Mouse (Mus musculus) neural tube, embryonic 13.5 days (tissue): ENCODE results near the gene Zfp385b. TPM values are rescaled to one million over a fixed set of nuclear protein-coding genes. Genes with fewer than 3 reads are reported as not detected.

Experiments used
- ATAC-seq: fragments of 200-750 bp; cut with Nextera tagmentation; 2 replicates; pipeline ENCODE4 v1.8.0; 2017; ENCODE audit warnings: low read depth, mild to moderate bottlenecking, moderate TSS enrichment, moderate library complexity
- H3K27ac ChIP-seq: fragments of 300-500 bp; sonication (generic); replicated peaks from 2 replicates; pipeline ENCODE4 v1.5.1; 2015; ENCODE audit warnings: moderate library complexity, mild to moderate bottlenecking, inconsistent platforms
- H3K27me3 ChIP-seq: fragments of 300-500 bp; sonication (generic); 2 replicates; pipeline ENCODE4 v1.6.1; 2015; ENCODE audit warnings: mild to moderate bottlenecking, inconsistent platforms
- H3K36me3 ChIP-seq: fragments of 300-500 bp; sonication (generic); 2 replicates; pipeline ENCODE4 v1.6.1; 2015; ENCODE audit warnings: mild to moderate bottlenecking, inconsistent platforms
- H3K4me1 ChIP-seq: fragments of 300-500 bp; sonication (generic); replicated peaks from 2 replicates; pipeline ENCODE4 v1.6.1; 2015; ENCODE audit warnings: inconsistent platforms
- H3K4me2 ChIP-seq: fragments of 300-500 bp; sonication (generic); 2 replicates; pipeline ENCODE4 v1.6.1; 2015; ENCODE audit warnings: inconsistent platforms, mild to moderate bottlenecking, moderate library complexity
- H3K4me3 ChIP-seq: fragments of 300-500 bp; sonication (generic); 2 replicates; pipeline ENCODE4 v1.5.1; 2015; ENCODE audit warnings: mild to moderate bottlenecking, inconsistent platforms
- H3K9ac ChIP-seq: fragments of 300-500 bp; sonication (generic); 2 replicates; pipeline ENCODE4 v1.6.1; 2015; ENCODE audit warnings: moderate library complexity, mild to moderate bottlenecking, inconsistent platforms
- H3K9me3 ChIP-seq: fragments of 300-500 bp; sonication (generic); 2 replicates; pipeline ENCODE4 v1.6.1; 2016; ENCODE audit warnings: inconsistent platforms
- WGBS: fragments of 180-500 bp; shearing (Covaris S2); methylation state at CpG from one replicate; pipeline ENCODE4 v1.1.7; 2015; 5-methylcytosine and 5-hydroxymethylcytosine counted together
- polyA plus RNA-seq: library from polyadenylated mRNA; unstranded; fragments of >200 nt; fragmentation: Nextera tagmentation; extraction: Ambion mirVana; gene quantifications from 2 replicates; pipeline ENCODE4 v1.2.1, GENCODE M21; 2015

Zfp385b gene
- polyA plus RNA-seq, 1 experiment from 2014 or later = 7.7 TPM

DNA sequence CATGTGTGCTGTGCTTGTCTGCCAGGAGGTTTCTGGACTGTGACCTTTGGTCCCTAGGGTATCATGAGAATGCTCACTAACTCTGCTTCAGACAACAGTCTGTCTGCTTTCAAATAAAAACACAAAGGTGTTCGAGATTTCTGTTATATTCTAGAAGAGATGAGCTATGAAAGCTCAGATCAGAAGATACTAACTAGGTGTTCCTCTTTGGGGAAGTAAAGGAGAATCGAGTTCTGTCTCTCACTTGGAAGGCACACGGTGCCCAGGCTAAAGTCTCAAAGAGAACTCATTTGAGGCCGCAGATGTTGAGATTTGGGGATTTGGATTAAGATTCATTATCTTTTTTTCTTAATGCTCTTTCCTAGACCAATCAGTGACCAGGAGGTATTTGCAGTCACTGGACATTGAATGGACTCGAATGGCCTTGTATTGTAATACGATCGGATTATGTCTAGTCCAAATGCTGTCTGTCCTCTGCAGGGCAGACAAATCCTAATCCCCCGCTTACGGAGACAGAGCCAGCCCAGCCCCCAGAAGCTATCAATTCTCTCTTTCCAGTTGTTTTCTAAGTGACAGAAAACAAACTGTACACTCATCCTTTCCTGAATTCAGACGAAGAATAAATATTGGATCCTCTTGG, 42.3 kb downstream of the Zfp385b start:
- H3K4me2 ChIP-seq = no peak overlapping the region
- WGBS = 65% methylated on average over 10 of the region's 10 CpGs
- H3K9me3 ChIP-seq = no peaks in the 10 kb centered on the region
- H3K4me1 ChIP-seq = 0 out of 2 replicates have a peak, but pooled peaks cover 7% of the 10 kb centered on the region
- H3K36me3 ChIP-seq = no peaks in the 10 kb centered on the region
- no peak overlapping the region for H3K27ac ChIP-seq
- no peak overlapping the region for H3K9ac ChIP-seq
- no peak for ATAC-seq
- no peak overlapping the region for H3K4me3 ChIP-seq
- H3K27me3 ChIP-seq = no peaks in the 10 kb centered on the region

DNA sequence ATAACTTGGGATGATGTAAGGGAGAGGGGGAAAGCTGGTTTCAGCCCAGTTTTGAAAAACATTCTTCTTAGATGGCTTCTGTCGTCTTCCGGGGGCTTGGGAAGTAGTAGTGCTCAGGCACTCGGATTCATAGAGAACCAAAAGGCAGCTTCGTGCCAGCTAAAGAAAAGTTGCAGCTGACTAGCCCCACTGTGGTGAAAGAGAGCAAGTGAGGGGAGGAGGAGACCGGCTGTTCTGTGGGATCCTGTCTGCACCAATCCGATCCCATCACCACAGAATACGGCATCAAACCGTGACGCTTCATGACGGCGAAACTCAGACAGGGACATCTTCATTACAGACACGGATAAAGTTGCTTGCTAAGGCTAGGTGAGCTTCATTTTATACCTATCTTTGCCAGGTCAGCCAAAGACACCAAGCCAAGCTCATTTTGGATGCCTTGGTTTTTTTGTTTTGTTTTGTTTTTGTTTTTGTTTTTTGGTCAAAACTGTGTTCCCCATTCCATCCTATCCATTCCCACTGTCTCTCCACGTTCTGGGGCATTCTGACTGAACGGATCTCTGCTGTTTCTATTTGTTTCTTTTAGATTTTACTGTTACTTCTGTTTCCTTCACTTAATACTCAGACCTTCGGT, 44.1 kb downstream of the Zfp385b start:
- no peak overlapping the region for H3K9ac ChIP-seq
- no peak for ATAC-seq
- 0 out of 2 replicates have a peak, but pooled peaks cover 7% of the 10 kb centered on the region for H3K4me1 ChIP-seq
- no peak overlapping the region for H3K4me2 ChIP-seq
- H3K9me3 ChIP-seq = no peaks in the 10 kb centered on the region
- H3K4me3 ChIP-seq = no peak overlapping the region
- no peaks in the 10 kb centered on the region for H3K36me3 ChIP-seq
- H3K27me3 ChIP-seq = no peaks in the 10 kb centered on the region
- WGBS = 73% methylated on average over 15 of the region's 15 CpGs
- no peak overlapping the region for H3K27ac ChIP-seq

DNA sequence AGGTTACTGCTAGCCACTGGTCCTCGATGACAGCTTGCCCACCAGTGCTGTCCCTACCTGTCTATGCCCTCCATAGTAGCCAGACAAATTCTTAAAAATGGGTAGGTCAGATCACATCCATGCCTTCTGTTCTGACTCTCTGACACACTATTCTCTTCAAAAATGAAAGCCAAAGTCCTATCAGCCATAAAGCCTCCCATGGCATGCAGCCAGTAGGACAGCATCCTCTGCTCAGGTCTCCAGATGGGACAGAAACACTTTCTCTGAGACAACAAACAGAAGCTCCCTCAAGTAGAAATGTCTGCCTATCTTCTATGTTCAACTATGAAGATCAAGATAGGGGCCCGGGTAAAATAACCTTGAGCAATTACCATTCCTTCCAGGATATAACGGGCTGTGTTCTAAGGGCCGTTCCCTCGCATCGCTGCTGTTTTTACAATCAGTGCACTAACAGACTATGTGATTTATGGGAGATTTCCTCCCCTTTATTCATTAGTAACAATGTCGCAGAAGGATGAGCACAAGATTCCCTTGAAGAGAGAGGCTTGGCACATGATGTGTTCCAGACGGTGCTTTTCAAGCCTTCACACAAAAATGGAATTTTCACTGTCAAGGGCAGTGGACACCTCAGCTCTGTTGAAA, 49.3 kb downstream of the Zfp385b start:
- H3K9ac ChIP-seq = no peak overlapping the region
- H3K27me3 ChIP-seq = no peaks in the 10 kb centered on the region
- 55% methylated on average over 8 of the region's 8 CpGs for WGBS
- H3K27ac ChIP-seq = no peak overlapping the region
- no peaks in the 10 kb centered on the region for H3K36me3 ChIP-seq
- H3K4me2 ChIP-seq = no peak overlapping the region
- H3K4me3 ChIP-seq = no peak overlapping the region
- H3K4me1 ChIP-seq = peaks cover 10% of the 10 kb centered on the region; the same call in 1 of the 2 replicates
- no peaks in the 10 kb centered on the region for H3K9me3 ChIP-seq
- no peak for ATAC-seq

DNA sequence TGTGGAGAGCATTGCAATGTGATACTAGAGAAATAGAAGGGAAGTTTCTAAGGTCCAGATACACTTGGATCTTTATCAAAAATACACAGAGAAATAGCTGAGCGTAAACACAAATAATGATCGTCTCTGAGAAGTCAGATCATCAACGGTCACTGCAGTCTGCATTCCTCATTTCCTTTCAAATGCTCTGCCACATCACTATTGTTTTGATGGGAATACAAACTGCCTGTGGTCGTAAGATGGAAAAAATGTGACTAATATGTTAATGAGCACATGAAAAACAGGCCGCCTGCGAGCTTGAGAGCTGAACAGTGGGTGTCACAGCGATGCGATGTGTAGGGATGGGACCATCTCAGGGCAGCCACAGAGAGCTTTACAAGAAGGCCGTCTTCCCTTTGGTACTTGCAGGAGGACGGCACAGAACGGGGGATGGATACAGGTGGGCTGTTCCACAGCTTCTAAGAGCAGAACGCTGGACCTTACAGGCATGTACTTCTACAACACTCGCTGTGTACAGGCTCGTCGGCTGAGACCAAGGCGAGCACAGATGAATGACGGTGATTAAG, 51.0 kb downstream of the Zfp385b start:
- Histone ChIP-seq H3K4me3 (no peak overlapping the region), H3K9ac (no peak overlapping the region), H3K27me3 (no peaks in the 10 kb centered on the region), H3K27ac (no peak overlapping the region), H3K4me2 (no peak overlapping the region), H3K36me3 (no peaks in the 10 kb centered on the region), H3K4me1 (peaks cover 10% of the 10 kb centered on the region; the same call in 1 of the 2 replicates), H3K9me3 (no peaks in the 10 kb centered on the region)
- 62% methylated on average over 17 of the region's 17 CpGs for WGBS
- no peak for ATAC-seq

DNA sequence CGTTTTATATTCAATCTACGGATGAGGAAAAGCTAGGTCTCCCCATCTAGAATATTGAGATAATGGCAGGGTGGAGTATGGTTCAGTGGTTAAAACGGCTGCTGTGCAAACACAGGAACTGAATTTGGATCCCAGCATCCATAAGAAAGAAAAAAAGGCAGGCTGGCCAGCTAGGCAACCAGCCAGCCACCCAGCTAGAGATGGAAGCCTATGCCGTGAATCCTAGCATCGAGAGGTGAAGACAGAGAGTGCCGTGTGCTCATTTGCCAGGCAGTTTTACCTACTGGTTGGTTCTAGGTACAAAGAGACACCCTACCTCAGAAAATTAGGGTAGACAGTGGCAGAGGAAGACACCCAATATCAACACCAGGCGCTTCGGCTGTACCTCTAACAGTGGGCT, 57.5 kb downstream of the Zfp385b start:
- Histone ChIP-seq H3K9ac (no peak overlapping the region), H3K27ac (no peak overlapping the region), H3K4me1 (no peaks in the 10 kb centered on the region), H3K27me3 (no peaks in the 10 kb centered on the region), H3K4me2 (no peak overlapping the region), H3K9me3 (no peaks in the 10 kb centered on the region), H3K36me3 (no peaks in the 10 kb centered on the region), H3K4me3 (no peak overlapping the region)
- no peak for ATAC-seq
- WGBS = 91% methylated on average over 8 of the region's 8 CpGs

DNA sequence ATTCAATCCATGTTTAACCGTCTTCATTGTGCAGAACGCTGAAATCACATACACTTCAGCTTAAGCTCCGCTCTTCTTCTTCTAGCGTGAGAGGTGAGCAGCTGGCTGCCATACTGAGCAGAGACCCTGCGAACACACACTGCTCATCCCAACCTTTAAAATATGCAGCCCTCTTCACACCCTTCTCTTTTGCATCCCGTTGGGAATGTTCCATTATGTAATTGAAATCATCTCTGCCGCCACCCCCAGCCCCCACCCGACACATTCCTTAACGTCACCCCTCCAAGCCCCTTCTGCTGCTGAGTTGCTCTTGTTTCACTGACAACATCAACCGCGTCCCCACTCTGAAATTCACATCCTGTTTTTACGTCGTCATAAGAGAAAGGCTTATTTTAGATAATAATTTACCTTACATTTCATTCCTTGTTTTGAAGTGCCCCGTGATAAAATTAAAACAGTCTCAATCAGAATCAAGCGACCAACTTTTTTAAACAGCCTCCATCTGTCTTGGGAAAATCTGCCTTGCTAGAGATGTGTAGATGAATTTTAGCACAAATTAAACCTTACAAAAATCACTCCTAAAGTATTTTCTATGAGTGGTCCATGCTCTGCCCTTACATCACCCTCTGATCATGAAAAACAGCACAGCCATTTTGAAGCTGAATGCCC, 60.9 kb downstream of the Zfp385b start:
- H3K4me3 ChIP-seq = no peak overlapping the region
- no peak overlapping the region for H3K9ac ChIP-seq
- H3K27me3 ChIP-seq = no peaks in the 10 kb centered on the region
- H3K27ac ChIP-seq = no peak overlapping the region
- H3K36me3 ChIP-seq = no peaks in the 10 kb centered on the region
- no peaks in the 10 kb centered on the region for H3K4me1 ChIP-seq
- H3K9me3 ChIP-seq = no peaks in the 10 kb centered on the region
- H3K4me2 ChIP-seq = no peak overlapping the region
- ATAC-seq = no peak
- 77% methylated on average over 15 of the region's 15 CpGs for WGBS

DNA sequence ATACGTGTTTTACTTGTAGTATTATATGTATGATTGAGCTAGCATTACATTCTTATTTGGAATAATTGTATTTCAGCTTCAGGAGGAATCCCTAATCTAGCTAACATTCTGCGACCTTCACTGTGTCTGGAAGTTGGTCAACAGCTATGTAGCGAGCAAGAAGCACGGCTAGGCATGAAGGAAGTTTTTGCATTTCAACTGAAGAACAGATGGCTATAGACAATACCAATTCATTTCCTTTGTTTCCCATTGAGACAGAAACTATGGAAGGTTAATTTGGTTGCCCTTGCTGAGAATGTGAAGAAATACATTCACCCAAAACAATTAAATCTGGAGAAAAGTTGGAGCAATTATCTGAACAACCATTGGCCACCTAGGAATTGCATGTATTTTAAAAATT, 66.9 kb downstream of the Zfp385b start:
- Histone ChIP-seq H3K4me2 (no peak overlapping the region), H3K9ac (no peak overlapping the region), H3K9me3 (no peaks in the 10 kb centered on the region), H3K27ac (no peak overlapping the region), H3K4me3 (no peak overlapping the region), H3K36me3 (no peaks in the 10 kb centered on the region), H3K4me1 (no peaks in the 10 kb centered on the region), H3K27me3 (no peaks in the 10 kb centered on the region)
- WGBS = 56% methylated on average over 4 of the region's 4 CpGs
- ATAC-seq = no peak

DNA sequence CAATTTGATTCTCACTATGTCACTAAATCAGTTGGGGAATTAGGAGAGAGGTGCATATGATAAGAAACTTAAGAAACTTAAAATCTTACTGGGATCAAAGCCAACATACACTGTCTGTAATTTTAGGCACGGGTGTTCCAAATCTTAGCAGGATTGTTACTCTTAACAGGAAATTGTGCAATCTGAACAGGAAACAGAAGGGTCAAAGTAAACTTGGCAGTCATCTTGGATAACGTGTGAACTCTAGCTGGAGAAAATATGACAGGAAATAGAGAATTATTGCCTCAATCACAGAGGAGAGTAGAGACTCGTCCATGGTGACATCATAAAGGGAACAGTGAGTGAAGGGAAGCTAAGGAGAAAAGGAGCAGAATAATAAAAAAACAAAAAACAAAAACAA, 69.8 kb downstream of the Zfp385b start:
- Histone ChIP-seq H3K9me3 (no peaks in the 10 kb centered on the region), H3K27ac (no peak overlapping the region), H3K4me1 (no peaks in the 10 kb centered on the region), H3K4me2 (no peak overlapping the region), H3K9ac (no peak overlapping the region), H3K36me3 (no peaks in the 10 kb centered on the region), H3K4me3 (no peak overlapping the region), H3K27me3 (no peaks in the 10 kb centered on the region)
- no peak for ATAC-seq
- 70% methylated on average over 3 of the region's 3 CpGs for WGBS

DNA sequence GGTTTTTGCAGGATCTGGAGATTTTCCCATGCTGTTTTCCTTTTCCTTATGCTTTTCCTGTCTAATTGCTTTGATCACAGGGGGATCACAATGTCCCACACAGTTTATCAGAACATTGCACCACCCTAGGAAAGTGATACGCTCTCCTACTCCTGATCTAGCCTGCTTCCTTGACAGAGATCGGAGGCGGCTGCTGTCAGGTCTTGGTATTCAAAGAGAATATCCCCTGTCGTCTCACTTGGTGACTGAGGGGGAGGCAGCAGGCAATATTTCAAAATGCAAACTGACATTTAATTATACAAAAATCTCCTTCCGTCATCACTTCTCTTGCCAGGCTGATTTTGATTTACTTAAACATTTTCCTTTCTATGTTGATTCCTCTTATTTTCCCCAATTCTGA, 73.0 kb downstream of the Zfp385b start:
- H3K9me3 ChIP-seq = no peaks in the 10 kb centered on the region
- no peaks in the 10 kb centered on the region for H3K36me3 ChIP-seq
- no peak for ATAC-seq
- no peaks in the 10 kb centered on the region for H3K4me1 ChIP-seq
- no peak overlapping the region for H3K4me2 ChIP-seq
- H3K4me3 ChIP-seq = no peak overlapping the region
- 85% methylated on average over 5 of the region's 5 CpGs for WGBS
- no peak overlapping the region for H3K27ac ChIP-seq
- H3K27me3 ChIP-seq = no peaks in the 10 kb centered on the region
- no peak overlapping the region for H3K9ac ChIP-seq

DNA sequence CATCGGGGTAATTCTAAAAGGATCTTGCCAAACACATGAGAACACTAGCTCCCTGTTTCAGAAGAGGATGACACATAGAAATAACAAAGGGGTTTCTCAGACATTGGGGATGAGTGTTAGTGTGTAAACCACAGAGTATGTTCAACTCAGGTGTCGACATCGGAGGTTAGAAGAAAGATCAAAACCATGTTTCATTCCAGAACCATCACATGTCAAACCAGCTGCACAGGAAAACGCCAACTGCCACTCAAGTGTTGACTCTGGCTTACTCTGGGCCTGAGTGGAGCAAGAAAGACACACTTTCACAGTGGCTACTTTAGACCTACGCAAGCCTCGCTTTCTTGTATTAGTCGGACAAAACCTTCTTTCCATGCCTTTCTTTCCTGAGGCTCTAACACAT, 74.2 kb downstream of the Zfp385b start:
- H3K9ac ChIP-seq = no peak overlapping the region
- no peaks in the 10 kb centered on the region for H3K27me3 ChIP-seq
- no peaks in the 10 kb centered on the region for H3K9me3 ChIP-seq
- no peaks in the 10 kb centered on the region for H3K4me1 ChIP-seq
- no peak overlapping the region for H3K4me2 ChIP-seq
- H3K27ac ChIP-seq = no peak overlapping the region
- ATAC-seq = no peak
- 92% methylated on average over 7 of the region's 7 CpGs for WGBS
- H3K4me3 ChIP-seq = no peak overlapping the region
- no peaks in the 10 kb centered on the region for H3K36me3 ChIP-seq

DNA sequence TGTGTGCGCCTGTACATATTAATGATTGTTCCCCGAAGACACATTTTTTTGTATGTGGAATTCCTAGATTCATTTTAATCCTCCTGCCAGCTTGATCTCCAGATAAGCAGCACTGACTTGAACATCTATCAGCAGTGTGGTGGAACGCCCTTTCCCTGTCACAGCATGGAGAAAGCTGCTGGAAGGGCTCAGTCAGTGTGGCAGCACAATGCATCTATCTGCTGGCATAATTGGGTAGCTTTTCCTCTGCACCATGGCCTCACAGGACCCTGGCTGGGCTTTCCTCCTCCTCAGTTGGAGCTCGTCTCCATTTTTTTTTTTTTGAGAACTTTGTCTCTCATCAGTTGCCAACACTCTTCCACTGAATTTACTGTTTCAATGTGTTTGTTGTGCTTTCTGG, 77.1 kb downstream of the Zfp385b start:
- WGBS = 68% methylated on average over 4 of the region's 4 CpGs
- Histone ChIP-seq H3K27me3 (no peaks in the 10 kb centered on the region), H3K27ac (no peak overlapping the region), H3K4me1 (no peaks in the 10 kb centered on the region), H3K36me3 (no peaks in the 10 kb centered on the region), H3K4me2 (no peak overlapping the region), H3K9ac (no peak overlapping the region), H3K9me3 (no peaks in the 10 kb centered on the region), H3K4me3 (no peak overlapping the region)
- ATAC-seq = no peak

DNA sequence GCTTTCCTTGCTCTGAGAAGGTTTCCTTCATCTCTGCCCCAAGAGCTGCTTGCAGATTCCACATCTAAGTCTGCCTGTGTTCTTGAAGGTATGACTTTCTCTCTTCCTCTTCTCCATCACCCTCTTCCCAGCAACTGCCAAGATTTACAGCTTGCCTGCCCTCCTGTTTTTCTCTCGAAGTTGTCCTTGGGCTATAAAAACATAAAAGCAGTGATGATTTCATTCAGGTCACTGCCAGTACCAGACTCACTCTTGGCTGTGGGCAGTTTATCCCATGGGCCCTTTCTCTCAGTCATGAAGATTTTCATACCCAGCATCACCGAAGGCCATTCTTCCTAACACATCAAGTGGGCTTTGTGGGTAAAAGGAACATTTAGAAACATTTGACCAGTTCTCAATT, 89.2 kb downstream of the Zfp385b start:
- no peaks in the 10 kb centered on the region for H3K9me3 ChIP-seq
- WGBS = 40% methylated on average over 2 of the region's 2 CpGs

More for the DNA sequence above, 89.2 kb downstream of the Zfp385b start:
- no peak overlapping the region for H3K4me3 ChIP-seq
- H3K27me3 ChIP-seq = no peaks in the 10 kb centered on the region
- no peak overlapping the region for H3K9ac ChIP-seq
- no peak for ATAC-seq
- no peak overlapping the region for H3K27ac ChIP-seq
- H3K4me2 ChIP-seq = no peak overlapping the region
- H3K4me1 ChIP-seq = no peaks in the 10 kb centered on the region
- no peaks in the 10 kb centered on the region for H3K36me3 ChIP-seq
